Mouse (Mus musculus) cerebellum, adult (tissue): ENCODE results near the gene Edem1.

Experiments
- ATAC-seq: cut with Nextera tagmentation; 2 replicates; pipeline ENCODE4 v1.9.2; 2017; ENCODE audit warnings: mild to moderate bottlenecking, moderate library complexity, mixed read lengths; ENCODE audit not compliant: insufficient number of reproducible peaks, low FRiP score, low TSS enrichment

Gene Edem1

GRCm38 (mm10) chr6:108828234-108828868 lies at the start of gene Edem1:
Edem1 (plus strand) TSS chr6:108828641.
- peak; percentile 94 for ATAC-seq

GRCm38 (mm10) chr6:108781865-108782264 lies 46.6 kb upstream of the Edem1 start:
- ATAC-seq: no peak

- peak; percentile 89 for ATAC-seq
These were observed 45.8 kb upstream of the Edem1 start, which contains the start of gene Arl8b for GRCm38 (mm10) chr6:108782526-108783183. Arl8b (plus strand) TSS chr6:108783099.

- ATAC-seq: peak; percentile 53
These were observed 45.1 kb upstream of the Edem1 start for GRCm38 (mm10) chr6:108783184-108783881.

GRCm38 (mm10) chr6:108784056-108784455 lies 44.4 kb upstream of the Edem1 start:
- ATAC-seq: no peak

- no peak for ATAC-seq
These were observed 43.6 kb upstream of the Edem1 start for GRCm38 (mm10) chr6:108784796-108785195.

GRCm38 (mm10) chr6:108785551-108785950 lies 42.9 kb upstream of the Edem1 start:
- no peak for ATAC-seq

- no peak for ATAC-seq
These were observed 36.9 kb upstream of the Edem1 start for GRCm38 (mm10) chr6:108791498-108791897.

GRCm38 (mm10) chr6:108795912-108796311 lies 32.5 kb upstream of the Edem1 start:
- no peak for ATAC-seq

GRCm38 (mm10) chr6:108796706-108797105 lies 31.7 kb upstream of the Edem1 start:
- ATAC-seq: no peak

- ATAC-seq: peak; percentile 66
These were observed 23.2 kb upstream of the Edem1 start for GRCm38 (mm10) chr6:108805194-108805593.

GRCm38 (mm10) chr6:108805871-108806270 lies 22.6 kb upstream of the Edem1 start:
- no peak for ATAC-seq

- ATAC-seq: no peak
These were observed 21.0 kb upstream of the Edem1 start for GRCm38 (mm10) chr6:108807446-108807845.

- no peak for ATAC-seq
These were observed 19.7 kb upstream of the Edem1 start for GRCm38 (mm10) chr6:108808786-108809185.

- peak; percentile 61 for ATAC-seq
These were observed 18.2 kb upstream of the Edem1 start for GRCm38 (mm10) chr6:108810237-108810636.

- ATAC-seq: no peak
These were observed 16.3 kb upstream of the Edem1 start for GRCm38 (mm10) chr6:108812134-108812533.

- no peak for ATAC-seq
These were observed 10.9 kb upstream of the Edem1 start for GRCm38 (mm10) chr6:108817510-108817909.

GRCm38 (mm10) chr6:108824816-108825545 lies 3.5 kb upstream of the Edem1 start:
- no peak for ATAC-seq

- no peak for ATAC-seq
These were observed 2.4 kb upstream of the Edem1 start for GRCm38 (mm10) chr6:108826070-108826469.

- ATAC-seq: no peak
These were observed 1.0 kb upstream of the Edem1 start for GRCm38 (mm10) chr6:108827336-108827920.
